In genomic region chr13:45614762-45615161, GRCm38 (mm10) we compare ENCODE assay signal across 14 mouse cellular contexts.
DNase-seq lines count a peak whose midpoint lies in the region; ATAC-seq lines count a peak whose summit lies in the region.
"Had no signal": no experiment of that assay in that cellular context is flagged by ENCODE, and none has a peak within 500 bp of the region (broad histone marks: within the 10 kb centered on the region; RNA-seq: fewer than 3 reads in every experiment).

No protein-coding gene starts in this region.

- ATAC-seq in forebrain, embryonic 16.5 days: 0 out of 2 replicates have a peak, but pooled peaks have one; percentile 31
- no peak for ATAC-seq in forebrain, embryonic 13.5 days
- ATAC-seq in neural tube, embryonic 15.5 days (ENCODE audit: low FRiP score): no peak

- no peak overlapping the region for H3K4me2 ChIP-seq in forebrain, embryonic 16.5 days (ENCODE audit: low read length)
- no peak overlapping the region for H3K4me2 ChIP-seq in forebrain, embryonic 13.5 days
- H3K4me2 ChIP-seq in neural tube, embryonic 15.5 days: no peak overlapping the region
- H3K4me2 ChIP-seq: lung, embryonic 14.5 days had no signal

- H3K36me3 ChIP-seq in forebrain, embryonic 16.5 days (ENCODE audit: control insufficient read depth, insufficient read depth): no peaks in the 10 kb centered on the region
- no peaks in the 10 kb centered on the region for H3K36me3 ChIP-seq in forebrain, embryonic 13.5 days (ENCODE audit: poor library complexity, severe bottlenecking)
- no peaks in the 10 kb centered on the region for H3K36me3 ChIP-seq in neural tube, embryonic 15.5 days

- H3K4me1 ChIP-seq in forebrain, embryonic 16.5 days (replicated peaks; ENCODE audit: control insufficient read depth, insufficient read depth, low read length): peaks cover 3% of the 10 kb centered on the region; the same call in 1 of the 2 replicates
- peaks cover 8% of the 10 kb centered on the region; the same call in 1 of the 2 replicates for H3K4me1 ChIP-seq in forebrain, embryonic 13.5 days
- peaks cover 7% of the 10 kb centered on the region; the same call in 1 of the 2 replicates for H3K4me1 ChIP-seq in neural tube, embryonic 15.5 days

- 40% methylated on average over 11 of the region's 11 CpGs for WGBS in forebrain, embryonic 16.5 days
- WGBS in forebrain, embryonic 13.5 days: 46% methylated on average over 11 of the region's 11 CpGs
- WGBS in neural tube, embryonic 15.5 days: 49% methylated on average over 11 of the region's 11 CpGs

- peak; percentile 77 for DNase-seq in right cerebral cortex, adult 18-20 months
- DNase-seq in right cerebral cortex, postnatal 4 days: no peak
- DNase-seq in left cerebral cortex, postnatal 36 days (ENCODE audit: low spot score in 2 of 2): peak; percentile 59 to 73
- no peak for DNase-seq in c-Kit-positive CD71-positive TER-119-positive erythroid progenitor cells, embryonic 14.5 days (ENCODE audit: low spot score)
- no peak for DNase-seq in thymus, postnatal 10 days (ENCODE audit: low spot score in 2 of 2)
- DNase-seq: cerebellum, adult 8-10 months; gastrocnemius, postnatal 36 days; heart, postnatal 36 days; kidney, postnatal 36 days; lung, embryonic 14.5 days; thymus, adult 2 months had no signal

- no peak overlapping the region for H3K27ac ChIP-seq in forebrain, embryonic 16.5 days (ENCODE audit: low read length)
- no peak overlapping the region for H3K27ac ChIP-seq in forebrain, embryonic 13.5 days
- H3K27ac ChIP-seq in neural tube, embryonic 15.5 days (replicated peaks): no peak overlapping the region

- no peak overlapping the region for H3K4me3 ChIP-seq in forebrain, embryonic 16.5 days (replicated peaks; ENCODE audit: low read length)
- no peak overlapping the region for H3K4me3 ChIP-seq in forebrain, embryonic 13.5 days
- no peak overlapping the region for H3K4me3 ChIP-seq in neural tube, embryonic 15.5 days (replicated peaks)

- intact Hi-C loops in left cerebral cortex, postnatal 36 days (cut with DNase I): loop anchor here (10.0 kb wide), 1 partner anchor 350 kb away; the partner anchor contains the start of gene Atxn1

- no peaks in the 10 kb centered on the region for H3K27me3 ChIP-seq in forebrain, embryonic 16.5 days (replicated peaks; ENCODE audit: control insufficient read depth, insufficient read depth, low read length)
- no peaks in the 10 kb centered on the region for H3K27me3 ChIP-seq in forebrain, embryonic 13.5 days
- no peaks in the 10 kb centered on the region for H3K27me3 ChIP-seq in neural tube, embryonic 15.5 days (replicated peaks)

- no peaks in the 10 kb centered on the region for H3K9me3 ChIP-seq in forebrain, embryonic 16.5 days (ENCODE audit: control insufficient read depth, low read length)
- no peaks in the 10 kb centered on the region for H3K9me3 ChIP-seq in forebrain, embryonic 13.5 days (replicated peaks)
- H3K9me3 ChIP-seq in neural tube, embryonic 15.5 days (replicated peaks): no peaks in the 10 kb centered on the region

- H3K9ac ChIP-seq in forebrain, embryonic 16.5 days (replicated peaks; ENCODE audit: low read depth, low read length): no peak overlapping the region
- no peak overlapping the region for H3K9ac ChIP-seq in forebrain, embryonic 13.5 days
- H3K9ac ChIP-seq in neural tube, embryonic 15.5 days (replicated peaks): no peak overlapping the region
- H3K9ac ChIP-seq: lung, embryonic 14.5 days had no signal

Comparison
In these comparisons a context has a peak if more than half of its experiments do, and no peak if none do; other contexts are left out.
1. DNase-seq: peak in right cerebral cortex, adult 18-20 months (single experiment) and left cerebral cortex, postnatal 36 days (2 of 2); none in right cerebral cortex, postnatal 4 days (single experiment), c-Kit-positive CD71-positive TER-119-positive erythroid progenitor cells, embryonic 14.5 days (single experiment) and thymus, postnatal 10 days (0 of 2).